Mouse (Mus musculus) olfactory bulb, adult 2 months (tissue): Measurements from ENCODE around the gene Gpd1l.

Experiments
- CTCF ChIP-seq: fragments of 200-500 bp; IDR thresholded peaks from 2 replicates; pipeline ENCODE4 v1.5.1; 2012; ENCODE audit warnings: low read depth, mild to moderate bottlenecking, low read length, moderate library complexity; ENCODE audit not compliant: insufficient read depth
- POLR2A ChIP-seq: fragments of 200-500 bp; IDR thresholded peaks from 2 replicates; pipeline ENCODE4 v1.6.1; 2012; ENCODE audit warnings: mild to moderate bottlenecking, low read depth, low read length, moderate library complexity; ENCODE audit not compliant: insufficient read depth

DNA sequence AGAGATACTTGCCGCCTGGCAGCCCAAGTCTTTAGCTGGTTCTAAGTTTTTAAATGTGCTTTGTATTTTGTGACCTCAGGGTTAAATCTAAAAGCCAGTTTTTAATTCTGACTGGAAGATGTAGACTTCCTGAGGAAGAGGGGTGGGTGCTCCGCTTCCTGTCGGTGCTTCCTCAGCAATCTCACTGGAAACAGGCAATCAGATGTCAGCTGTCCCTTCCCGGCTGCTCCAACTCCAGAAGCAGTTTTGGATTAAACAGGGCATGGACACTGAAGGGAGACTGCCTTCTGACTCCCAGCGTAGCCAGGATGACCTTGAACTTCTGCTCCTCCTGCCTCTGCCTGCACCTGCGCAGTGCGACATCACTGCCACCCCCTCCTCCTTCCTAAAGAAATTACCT is 26.3 kb downstream of the Gpd1l start:
- no peak for TF ChIP-seq POLR2A
- no peak for TF ChIP-seq CTCF
